Mouse (Mus musculus) left cerebral cortex, adult 2 months (tissue): ENCODE measurements around the gene Kif2c. TPM values are rescaled to one million over a fixed set of nuclear protein-coding genes. Genes with fewer than 3 reads are reported as not detected.
A peak's percentile ranks its signal among the peaks of the same experiment; 100 is the strongest.

Experiments used
- DNase-seq, 2 experiments: peaks; one replicate each; pipeline ENCODE4 v3.0.0; 2021 to 2022; ENCODE audit warnings: low spot score in 2 of 2, mixed read lengths in 1 of 2; ENCODE audit errors: extremely low spot score in 1 of 2
- H3K27ac ChIP-seq: fragments of 200-600 bp; 2 replicates; pipeline ENCODE4 v1.8.1; 2022
- H3K4me3 ChIP-seq: fragments of 200-600 bp; 2 replicates; pipeline ENCODE4 v1.8.1; 2022
- CTCF ChIP-seq: fragments of 200-600 bp; IDR thresholded peaks from 2 replicates; pipeline ENCODE4 v1.8.1; 2022; ENCODE audit warnings: antibody characterized with exemption, mild to moderate bottlenecking, moderate library complexity
- intact Hi-C: fragments of 180-260 bp; cut with DNase I; formaldehyde crosslinking; loops from one replicate; pipeline ENCODE4 v1.15.1; 2025
- total RNA-seq, 2 experiments: library from RNA; stranded (reverse); gene quantifications; 2 replicates each; pipeline ENCODE4 v1.2.3; 2021

Gene Kif2c
- total RNA-seq, 2 experiments from 2014 or later, result not detected

DNA sequence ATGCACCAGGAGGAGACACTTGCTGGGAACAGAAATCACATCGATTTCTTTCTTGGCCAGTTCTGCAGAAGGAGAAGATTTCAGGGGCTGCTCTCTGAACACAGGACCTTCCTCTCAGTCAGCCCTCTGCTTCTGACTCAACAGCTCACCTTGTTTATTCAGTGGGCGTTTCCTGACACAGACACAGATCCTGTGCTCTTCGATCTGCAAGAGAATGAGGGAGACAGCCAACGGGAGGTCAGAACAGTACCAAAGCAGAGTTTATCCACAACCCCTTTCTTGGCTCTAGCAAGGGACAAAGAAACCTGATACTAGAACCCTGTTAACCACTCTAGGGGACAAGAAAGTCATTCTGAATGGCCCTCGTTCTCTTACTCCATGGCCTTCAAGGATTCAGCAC, 12.5 kb downstream of the Kif2c start:
- no peak for TF ChIP-seq CTCF
- no peak for DNase-seq
- intact Hi-C loops, result no loop called here
- no peak overlapping the region for H3K27ac ChIP-seq
- H3K4me3 ChIP-seq, result no peak overlapping the region

DNA sequence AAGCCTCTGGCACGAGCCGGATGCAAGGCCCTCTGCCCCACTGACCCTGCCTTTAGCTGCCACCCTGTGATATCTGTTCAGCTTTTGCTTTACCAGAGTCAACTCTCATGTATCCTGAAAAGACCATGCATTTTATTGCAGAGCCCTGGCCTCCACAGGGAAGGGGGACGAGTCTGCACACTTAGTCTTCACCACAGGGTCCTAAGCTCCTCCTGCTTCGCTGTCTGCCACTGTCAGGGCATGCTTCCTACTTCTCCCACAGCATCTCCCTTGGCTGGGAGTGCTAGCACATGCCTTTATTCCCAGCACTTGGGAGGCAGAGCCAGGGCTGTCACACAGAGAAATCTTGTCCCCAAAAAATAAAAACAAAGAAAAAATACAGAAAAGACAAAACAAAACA, 21.3 kb downstream of the Kif2c start:
- no peak for TF ChIP-seq CTCF
- no peak overlapping the region for H3K27ac ChIP-seq
- no peak overlapping the region for H3K4me3 ChIP-seq
- intact Hi-C loops, result no loop called here
- no peak for DNase-seq

DNA sequence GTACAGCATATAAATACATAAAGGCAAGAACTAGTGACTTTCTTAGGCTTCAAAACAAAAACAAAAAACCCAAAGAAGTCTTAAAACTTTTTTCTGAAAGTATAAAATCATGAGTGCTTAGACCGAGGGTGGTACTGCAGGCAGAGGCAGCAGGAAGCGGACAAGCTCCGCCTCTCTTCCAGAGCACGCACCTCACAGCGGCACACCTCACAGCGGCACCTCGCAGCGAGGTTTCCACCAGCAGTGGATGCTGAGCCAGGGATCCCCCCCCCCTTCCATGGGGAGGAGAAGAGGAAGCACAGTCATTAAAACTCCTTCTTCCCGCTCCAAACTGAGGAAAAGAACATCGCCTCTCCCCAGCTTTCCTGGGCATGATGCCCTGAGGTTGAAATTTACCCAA, 22.8 kb downstream of the Kif2c start:
- no peak for TF ChIP-seq CTCF
- no peak overlapping the region for H3K4me3 ChIP-seq
- intact Hi-C loops, result loop anchor here (10.0 kb wide), 1 partner anchor 515 kb away; no protein-coding TSS in a partner anchor

DNA sequence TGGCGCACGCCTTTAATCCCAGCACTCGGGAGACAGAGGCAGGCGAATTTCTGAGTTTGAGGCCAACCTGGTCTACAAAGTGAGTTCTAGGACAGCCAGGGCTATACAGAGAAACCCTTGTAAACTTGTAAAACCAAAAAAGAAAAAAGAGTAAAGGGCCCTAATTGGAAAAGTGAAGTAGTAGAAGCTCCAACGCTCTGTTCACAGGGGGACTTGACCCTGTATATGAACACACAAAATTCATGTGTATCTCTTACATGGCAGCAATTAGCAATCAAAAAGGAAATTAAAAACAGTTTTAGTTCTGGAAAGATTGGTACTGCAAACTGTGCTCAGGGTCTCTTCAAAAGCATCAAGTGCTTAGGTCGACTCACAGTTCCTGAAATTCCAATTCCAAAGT, 26.1 kb downstream of the Kif2c start:
- peak overlapping the region; percentile 90 for H3K27ac ChIP-seq
- peak overlapping the region; percentile 63 for H3K4me3 ChIP-seq
- intact Hi-C loops, result loop anchor here (2.0 to 10.0 kb wide), 2 partner anchors 26 to 518 kb away; partner anchors contain the start of gene Kif2c
- no peak for DNase-seq
- no peak for TF ChIP-seq CTCF

More for the DNA sequence above, 22.8 kb downstream of the Kif2c start:
- no peak for DNase-seq
- H3K27ac ChIP-seq, result no peak overlapping the region

DNA sequence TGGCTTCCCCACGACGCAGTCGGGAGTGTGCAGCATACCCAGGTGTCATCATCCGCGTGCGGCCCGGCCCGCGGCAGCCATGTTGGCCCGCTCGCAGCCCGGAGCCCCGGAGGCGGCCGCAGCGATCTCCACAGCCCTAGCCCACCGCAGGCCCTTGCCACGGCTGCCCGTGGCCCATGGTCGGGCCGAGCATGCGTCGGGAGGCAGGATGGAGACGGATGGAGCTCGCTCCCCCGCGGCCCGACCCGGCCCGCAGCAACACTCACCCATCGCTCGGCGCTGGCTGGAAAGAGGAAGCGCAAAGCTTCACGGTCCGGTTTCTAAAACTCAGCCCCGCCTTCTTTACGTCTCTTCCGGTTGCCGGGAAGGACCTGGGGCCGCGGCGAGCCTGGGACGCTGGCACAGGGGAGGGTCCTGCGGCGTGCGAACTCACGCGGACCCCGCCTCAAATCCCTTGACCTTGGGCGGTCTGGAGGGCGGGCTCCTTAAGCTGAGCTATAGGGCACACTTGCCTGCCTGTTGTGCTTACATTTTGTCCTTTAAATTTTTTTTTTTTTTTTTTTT, 26.6 kb downstream of the Kif2c start, which contains the start of gene Rps8:
Rps8 (minus strand) TSS at position 452 of the 564 bp plus-strand sequence.
- Histone ChIP-seq H3K4me3 (peak within 1 kb of the TSS; percentile 63), H3K27ac (peak within 1 kb of the TSS; percentile 90)
- intact Hi-C loops, result loop anchor here (2.0 to 10.0 kb wide), 2 partner anchors 27 to 519 kb away; partner anchors contain the start of gene Kif2c
- no peak for TF ChIP-seq CTCF
- DNase-seq, result peak; percentile 83 to 86

DNA sequence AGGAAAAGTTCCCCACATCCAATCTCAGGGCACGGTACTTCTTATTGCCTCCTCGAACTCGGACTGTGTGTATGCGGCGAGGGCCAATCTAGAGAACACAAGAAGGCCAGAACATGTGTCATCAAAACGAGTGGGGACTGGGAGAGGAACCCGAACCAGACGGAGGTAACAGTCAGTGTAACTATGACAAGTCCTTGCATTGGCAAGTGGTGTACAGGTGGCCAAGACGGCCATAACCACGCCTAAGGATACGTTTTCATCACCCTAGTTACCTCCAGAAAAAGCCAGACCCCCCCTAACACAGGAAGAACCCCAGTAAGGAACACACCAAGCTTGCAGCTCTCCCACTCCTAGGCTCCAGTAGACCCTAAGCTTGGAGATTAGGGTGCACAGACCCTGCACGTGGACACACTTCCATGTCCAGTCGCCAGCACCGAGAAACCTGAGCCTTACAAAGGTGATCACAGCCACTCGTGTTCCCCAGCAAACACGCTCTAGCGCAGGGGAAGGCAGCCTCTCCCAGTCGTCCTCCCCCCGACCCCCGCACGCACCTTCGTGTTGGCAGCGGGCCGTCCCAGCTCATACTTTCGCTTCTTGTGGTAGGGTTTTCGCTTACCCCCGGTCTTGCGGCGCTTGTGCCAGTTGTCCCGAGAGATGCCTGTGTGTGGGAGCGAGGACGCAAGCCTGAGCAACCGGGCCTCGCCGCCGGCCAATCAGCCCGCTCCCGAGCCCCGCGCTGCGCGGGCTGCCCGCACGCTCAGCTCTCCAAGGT, 27.2 kb downstream of the Kif2c start:
- intact Hi-C loops, result loop anchor here (10.0 kb wide), 1 partner anchor 520 kb away; no protein-coding TSS in a partner anchor
- H3K4me3 ChIP-seq, result peak overlapping the region; percentile 63
- H3K27ac ChIP-seq, result peak overlapping the region; percentile 90
- no peak for TF ChIP-seq CTCF
- DNase-seq, result no peak

DNA sequence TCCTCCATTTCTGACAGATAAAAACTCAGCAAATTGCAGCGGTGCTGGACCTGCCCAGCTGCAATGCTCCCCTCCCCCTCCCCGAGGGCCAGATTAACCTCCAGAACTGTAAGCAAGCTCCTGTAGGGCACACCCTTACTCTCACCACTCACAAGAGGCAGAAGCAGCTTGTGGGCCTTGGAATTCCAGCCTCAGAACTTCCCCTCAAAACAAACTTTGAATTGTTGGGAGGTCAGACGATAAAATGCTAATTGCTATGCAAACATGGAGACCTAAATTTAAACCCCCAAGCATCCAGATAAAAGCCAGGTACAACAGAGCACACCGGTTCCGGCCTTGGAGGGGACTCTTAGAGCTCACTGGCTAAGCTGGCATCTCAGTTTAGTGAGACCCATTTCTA, 29.7 kb downstream of the Kif2c start:
- TF ChIP-seq CTCF, result no peak
- intact Hi-C loops, result loop anchor here (10.0 kb wide), 1 partner anchor 522 kb away; no protein-coding TSS in a partner anchor
- Histone ChIP-seq H3K4me3 (no peak overlapping the region), H3K27ac (no peak overlapping the region)
- no peak for DNase-seq

DNA sequence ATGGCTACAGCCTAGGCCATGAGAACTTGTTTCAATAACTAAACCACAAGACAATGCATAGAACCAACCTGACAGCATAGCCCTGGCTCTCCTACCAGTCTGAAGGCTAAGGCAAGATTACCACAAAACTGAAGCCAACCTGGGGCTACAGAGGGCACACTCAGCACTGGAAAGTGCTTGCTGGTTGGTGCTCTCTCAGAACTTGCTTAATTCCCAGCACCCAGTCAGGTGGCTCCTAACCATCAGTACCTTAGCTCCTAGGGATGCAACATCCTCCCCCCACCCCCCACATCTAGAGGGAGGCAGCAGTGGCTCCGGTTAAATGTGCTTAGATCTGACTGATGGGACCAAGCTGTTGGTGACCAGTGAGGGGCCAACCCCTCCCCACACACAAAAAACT, 31.0 kb downstream of the Kif2c start:
- TF ChIP-seq CTCF, result no peak
- no peak for DNase-seq
- H3K27ac ChIP-seq, result no peak overlapping the region
- H3K4me3 ChIP-seq, result no peak overlapping the region
- intact Hi-C loops, result loop anchor here (10.0 kb wide), 1 partner anchor 523 kb away; no protein-coding TSS in a partner anchor

DNA sequence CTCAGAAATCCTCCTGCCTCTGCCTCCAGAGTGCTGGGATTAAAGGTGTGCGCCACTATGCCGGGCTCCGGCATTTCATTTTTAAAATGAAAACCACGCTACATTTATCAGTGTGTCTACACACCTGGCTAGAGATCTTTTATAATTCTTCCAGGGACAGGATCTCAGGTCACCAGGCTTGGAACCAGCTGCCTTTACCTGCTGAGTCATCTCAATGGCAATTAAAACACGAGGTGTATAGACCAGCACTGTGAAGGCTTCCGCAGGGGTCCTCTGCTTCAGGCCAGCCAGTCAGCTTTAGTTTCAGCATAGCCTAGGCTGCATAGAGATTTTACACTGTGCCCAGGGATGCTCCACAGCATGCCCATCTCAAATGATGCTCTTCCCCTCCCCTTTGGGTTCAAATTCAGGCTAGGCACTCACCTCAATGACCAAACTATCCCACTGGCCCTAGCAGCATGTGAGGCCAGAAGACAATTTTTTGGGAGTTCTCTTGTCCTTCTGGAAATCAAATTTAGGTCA, 32.2 kb downstream of the Kif2c start:
- no peak overlapping the region for H3K4me3 ChIP-seq
- H3K27ac ChIP-seq, result no peak overlapping the region
- no peak for DNase-seq
- no peak for TF ChIP-seq CTCF
- intact Hi-C loops, result loop anchor here (10.0 kb wide), 1 partner anchor 525 kb away; no protein-coding TSS in a partner anchor

DNA sequence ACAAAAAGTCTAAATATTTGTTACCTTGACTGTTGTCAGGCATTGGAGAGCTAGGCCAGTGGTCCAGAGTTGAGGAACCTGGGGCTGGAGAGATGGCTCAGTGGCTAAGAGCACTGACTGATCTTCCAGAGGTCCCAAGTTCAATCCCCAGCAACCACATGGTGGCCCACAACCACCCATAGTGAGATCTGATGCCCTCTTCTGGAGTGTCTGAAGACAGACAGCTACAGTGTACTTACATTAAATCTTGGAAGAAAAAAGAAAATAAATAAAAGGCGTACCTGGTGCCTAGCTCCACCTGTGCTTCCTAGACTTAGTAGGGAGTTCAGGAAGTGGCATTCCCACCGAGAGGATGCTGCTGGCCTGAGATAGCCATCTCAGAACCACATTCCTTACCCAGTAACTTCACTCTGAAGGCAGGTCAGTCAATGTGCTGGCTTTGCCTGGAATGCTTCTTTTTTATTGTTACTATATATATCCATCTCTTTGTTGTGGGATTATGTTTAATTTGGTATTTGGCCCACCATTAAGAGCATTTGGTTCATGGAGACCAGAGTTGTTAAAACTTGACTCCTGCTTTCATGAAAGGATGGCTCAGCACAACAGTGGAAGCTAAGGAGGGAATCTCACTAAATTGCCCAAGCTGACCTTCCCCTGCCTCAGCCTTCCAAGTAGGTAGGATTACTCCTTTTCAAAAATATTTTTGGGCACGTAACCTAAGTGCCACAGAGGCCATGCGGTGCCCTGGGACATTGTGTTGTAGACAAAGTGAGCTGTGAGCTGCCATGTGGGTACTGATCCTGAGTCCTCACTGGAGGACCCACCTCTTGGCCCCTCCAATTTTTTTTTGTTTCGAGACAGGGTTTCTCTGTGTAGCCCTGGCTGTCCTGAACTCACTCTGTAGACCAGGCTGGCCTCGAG, 32.9 kb downstream of the Kif2c start:
- Histone ChIP-seq H3K4me3 (no peak overlapping the region), H3K27ac (no peak overlapping the region)
- DNase-seq, result no peak
- intact Hi-C loops, result loop anchor here (10.0 kb wide), 1 partner anchor 525 kb away; no protein-coding TSS in a partner anchor
- peak; percentile 3; the same call in 1 of the 2 replicates for TF ChIP-seq CTCF

DNA sequence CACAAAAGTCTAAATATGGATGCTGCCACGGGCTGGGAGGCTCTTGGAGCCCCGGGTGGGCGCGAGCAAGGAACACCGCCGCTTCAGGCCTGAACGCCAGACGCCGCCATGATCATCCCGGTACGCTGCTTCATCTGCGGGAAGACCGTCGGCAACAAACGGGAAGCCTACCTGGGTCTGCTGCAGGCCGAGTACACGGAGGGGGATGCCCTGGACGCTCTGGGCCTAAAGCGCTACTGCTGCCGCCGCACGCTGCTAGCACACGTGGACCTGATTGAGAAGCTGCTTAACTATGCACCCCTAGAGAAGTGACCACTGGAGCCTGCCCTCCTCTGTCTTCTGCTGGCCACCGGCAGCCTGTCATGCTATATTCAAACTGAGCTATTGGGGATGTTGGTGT, 33.6 kb downstream of the Kif2c start:
- no peak for DNase-seq

More for the DNA sequence above, 33.6 kb downstream of the Kif2c start:
- TF ChIP-seq CTCF, result no peak
- intact Hi-C loops, result no loop called here
- Histone ChIP-seq H3K27ac (no peak overlapping the region), H3K4me3 (no peak overlapping the region)
